Comparison of ENCODE assay signal across 8 mouse cellular contexts in the genomic region with DNA sequence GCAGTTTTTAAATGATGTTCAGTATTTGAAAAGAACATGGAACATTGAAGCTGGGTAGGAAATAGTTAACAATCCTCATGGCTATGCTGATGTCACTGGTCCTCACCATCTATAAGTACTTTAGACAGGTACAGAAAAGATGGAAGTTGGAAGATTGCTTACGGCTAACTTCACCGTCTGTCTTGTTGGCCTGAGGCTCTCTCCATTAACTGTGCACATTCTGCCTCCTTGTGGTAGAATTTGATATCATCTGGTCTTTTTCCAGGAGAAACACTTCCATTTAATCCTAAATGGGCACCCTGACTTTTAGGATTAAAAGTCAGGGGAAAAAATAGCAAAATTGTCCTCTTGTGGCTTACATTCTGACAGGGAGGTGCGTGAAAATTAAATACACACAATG.
DNase-seq lines count a peak whose midpoint lies in the region; ATAC-seq and TF ChIP-seq lines count a peak whose summit lies in the region.
"Had no signal": no experiment of that assay in that cellular context is flagged by ENCODE, and none has a peak within 500 bp of the region (broad histone marks: within the 10 kb centered on the region; RNA-seq: fewer than 3 reads in every experiment).

No protein-coding gene starts in this region.

- in situ Hi-C loops in CH12.LX (cut with MboI; ENCODE audit: low pct_ligation_motif_present, low pct_unique_long_range_greater_than_20kb, low sequenced_read_pairs) = loop anchor here (5.0 to 10.0 kb wide), 3 partner anchors 164 to 274 kb away; partner anchors contain the start of gene Il1f10

- H3K27me3 ChIP-seq in CH12.LX (replicated peaks) = no peaks in the 10 kb centered on the region
- no peaks in the 10 kb centered on the region for H3K27me3 ChIP-seq in embryonic facial prominence, embryonic 14.5 days (replicated peaks; ENCODE audit: control insufficient read depth, insufficient read depth, low read length)
- H3K27me3 ChIP-seq: embryonic facial prominence, embryonic 13.5 days had no signal

- TF ChIP-seq EP300 in CH12.LX (IDR thresholded peaks at IDR 0.05; ENCODE audit: low read length) = no peak

- H3K4me2 ChIP-seq in CH12.LX (ENCODE audit: insufficient read depth, low read depth, poor library complexity, severe bottlenecking) = no peak overlapping the region; the same call in 1 of the 2 replicates
- H3K4me2 ChIP-seq in embryonic facial prominence, embryonic 14.5 days (ENCODE audit: low read depth, low read length) = no peak overlapping the region
- H3K4me2 ChIP-seq: embryonic facial prominence, embryonic 13.5 days had no signal

- H3K9ac ChIP-seq in CH12.LX (ENCODE audit: insufficient read depth, low read depth) = no peak overlapping the region
- no peak overlapping the region for H3K9ac ChIP-seq in embryonic facial prominence, embryonic 14.5 days (ENCODE audit: low read depth, low read length)
- H3K9ac ChIP-seq: embryonic facial prominence, embryonic 13.5 days had no signal

- TF ChIP-seq CTCF in CH12.LX (conservative IDR thresholded peaks at IDR 0.05 in 1 of 2, IDR thresholded peaks at IDR 0.05 in 1 of 2; ENCODE audit: low read depth in 2 of 2, low read length in 2 of 2) = peak; percentile 24 to 88; a peak in 3 of 4 replicates

- no peaks in the 10 kb centered on the region for H3K36me3 ChIP-seq in CH12.LX (replicated peaks in 1 of 2; ENCODE audit: control insufficient read depth in 1 of 2, insufficient read depth in 1 of 2, low read length in 1 of 2)
- H3K36me3 ChIP-seq in embryonic facial prominence, embryonic 14.5 days (ENCODE audit: control insufficient read depth, insufficient read depth, low read length) = no peaks in the 10 kb centered on the region
- H3K36me3 ChIP-seq: embryonic facial prominence, embryonic 13.5 days had no signal

- dilution Hi-C loops in CH12.LX (cut with MboI; ENCODE audit: extremely low pct_ligation_motif_present, extremely low pct_unique_long_range_greater_than_20kb, low sequenced_read_pairs) = no loop called here

- H3K9me3 ChIP-seq in CH12.LX (replicated peaks; ENCODE audit: low read length) = no peaks in the 10 kb centered on the region
- H3K9me3 ChIP-seq in embryonic facial prominence, embryonic 14.5 days (ENCODE audit: control insufficient read depth, low read length) = no peaks in the 10 kb centered on the region
- H3K9me3 ChIP-seq: embryonic facial prominence, embryonic 13.5 days had no signal

- peak; percentile 94 for TF ChIP-seq RAD21 in CH12.LX (IDR thresholded peaks at IDR 0.05; ENCODE audit: low read depth, low read length)

- peak; percentile 66 for DNase-seq in layer of hippocampus, adult 11-12 months (ENCODE audit: low spot score)
- no peak for DNase-seq in layer of hippocampus, adult 9-11 months
- DNase-seq in CH12.LX (ENCODE audit: extremely low read depth) = peak; percentile 27
- DNase-seq in Muller cell, postnatal 12 days (ENCODE audit: inconsistent ontology term) = peak; percentile 26
- DNase-seq in embryonic facial prominence, embryonic 14.5 days (ENCODE audit: low spot score) = peak; percentile 51
- DNase-seq in lung, postnatal 36 days = peak; percentile 80
- DNase-seq in spleen, postnatal 36 days (ENCODE audit: low spot score in 2 of 2) = no peak

- no peak overlapping the region for H3K27ac ChIP-seq in CH12.LX (ENCODE audit: insufficient read depth, low read depth)
- H3K27ac ChIP-seq in embryonic facial prominence, embryonic 14.5 days (replicated peaks; ENCODE audit: low read depth, low read length) = no peak overlapping the region
- H3K27ac ChIP-seq: embryonic facial prominence, embryonic 13.5 days had no signal

- TF ChIP-seq POLR2A in CH12.LX (IDR thresholded peaks at IDR 0.05; ENCODE audit: low read depth, low read length) = no peak

- no peaks in the 10 kb centered on the region for H3K79me2 ChIP-seq in CH12.LX (replicated peaks; ENCODE audit: control insufficient read depth, extremely low read depth, insufficient read depth, poor library complexity, severe bottlenecking)

- H3K4me3 ChIP-seq in CH12.LX (replicated peaks in 1 of 3; ENCODE audit: low read depth in 2 of 3, low read length in 2 of 3, poor library complexity in 1 of 3) = no peak overlapping the region
- H3K4me3 ChIP-seq in embryonic facial prominence, embryonic 14.5 days (ENCODE audit: low read depth, low read length) = no peak overlapping the region
- H3K4me3 ChIP-seq: embryonic facial prominence, embryonic 13.5 days had no signal

- peaks cover 0 to 15% of the 10 kb centered on the region in 2 experiments; a peak in 2 of 4 replicates for H3K4me1 ChIP-seq in CH12.LX (ENCODE audit: control insufficient read depth in 1 of 2, insufficient read depth in 2 of 2)
- no peaks in the 10 kb centered on the region for H3K4me1 ChIP-seq in embryonic facial prominence, embryonic 14.5 days (ENCODE audit: control insufficient read depth, insufficient read depth, low read length)
- H3K4me1 ChIP-seq: embryonic facial prominence, embryonic 13.5 days had no signal

- no peak for ATAC-seq in embryonic facial prominence, embryonic 14.5 days (ENCODE audit: low read depth)

- WGBS in embryonic facial prominence, embryonic 14.5 days = 6% methylated on average over 3 of the region's 3 CpGs

TF ChIP-seq in CH12.LX, 34 proteins besides CTCF, POLR2A, EP300 and RAD21:
- TF ChIP-seq SMC3 (IDR thresholded peaks at IDR 0.05; ENCODE audit: low read depth, low read length) (peak; percentile 89), MXI1 (IDR thresholded peaks at IDR 0.05; ENCODE audit: low read depth, low read length) (no peak), CHD1 (IDR thresholded peaks at IDR 0.05; ENCODE audit: low read depth, low read length) (no peak), ZC3H11A (IDR thresholded peaks at IDR 0.05; ENCODE audit: low read depth, low read length) (peak; percentile 32; the same call in 1 of the 2 replicates)

Comparison
In these comparisons a context has a peak if more than half of its experiments do, and no peak if none do; other contexts are left out.
1. DNase-seq: peak in layer of hippocampus, adult 11-12 months (single experiment), CH12.LX (single experiment), Muller cell, postnatal 12 days (single experiment), embryonic facial prominence, embryonic 14.5 days (single experiment) and lung, postnatal 36 days (single experiment); none in layer of hippocampus, adult 9-11 months (single experiment) and spleen, postnatal 36 days (0 of 2).